Mouse (Mus musculus) T-helper 1 cell (primary cell): ENCODE measurements around the gene Pex19.

ENCODE experiments used
- in situ Hi-C: fragments of 300-600 bp; cut with MboI, MseI; formaldehyde crosslinking; loops from one replicate; pipeline ENCODE4 v1.15.1; 2025; ENCODE audit warnings: high pct_unique_total_duplicates

Gene Pex19

DNA sequence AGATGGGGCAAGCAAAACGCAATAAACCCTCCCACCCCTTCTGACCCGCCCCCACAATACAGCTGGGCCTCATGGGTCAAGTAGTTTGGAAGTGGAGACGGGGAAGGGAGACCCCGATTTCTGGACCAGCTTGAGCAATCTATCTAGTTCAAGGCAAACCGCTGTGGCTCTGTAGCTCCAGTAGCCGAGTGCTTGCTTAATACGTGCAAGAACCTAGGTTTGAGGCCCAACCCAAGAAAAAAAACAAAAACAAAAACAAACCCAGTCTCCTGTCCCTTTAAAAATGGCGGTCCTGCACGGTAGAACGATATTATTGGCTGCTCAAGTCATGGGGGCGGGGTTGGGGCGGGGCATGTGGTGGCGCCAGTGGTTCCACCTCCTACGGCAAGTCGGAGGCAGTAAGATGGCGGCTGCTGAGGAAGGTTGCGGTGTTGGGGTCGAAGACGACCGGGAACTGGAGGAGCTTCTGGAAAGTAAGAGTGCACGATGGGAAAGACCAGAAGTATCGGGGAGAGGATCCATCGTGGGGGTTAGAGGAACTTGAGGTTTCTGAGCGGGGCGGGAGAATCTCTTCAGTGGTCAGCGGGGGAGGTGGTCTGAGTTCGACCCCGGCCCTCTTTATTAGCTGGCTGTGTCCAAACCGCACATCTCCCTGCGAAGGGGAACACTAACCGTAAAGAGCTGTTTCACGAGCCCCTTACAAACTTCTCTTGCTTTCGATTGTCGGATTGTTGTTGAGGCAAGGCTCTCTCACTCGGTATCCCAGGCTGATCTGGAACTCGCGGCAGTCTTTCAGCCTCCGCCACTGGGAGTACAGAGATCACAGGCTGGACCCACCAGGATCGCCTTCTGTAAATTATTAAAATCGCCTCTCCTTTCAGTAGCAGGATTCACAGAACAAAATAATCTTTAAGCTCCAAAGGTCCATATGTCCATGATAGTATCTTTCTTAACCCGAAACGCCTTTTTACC lies at the start of gene Pex19:
Pex19 (plus strand) TSS at position 380 of the 972 bp plus-strand sequence.
- in situ Hi-C loops: no loop called here

DNA sequence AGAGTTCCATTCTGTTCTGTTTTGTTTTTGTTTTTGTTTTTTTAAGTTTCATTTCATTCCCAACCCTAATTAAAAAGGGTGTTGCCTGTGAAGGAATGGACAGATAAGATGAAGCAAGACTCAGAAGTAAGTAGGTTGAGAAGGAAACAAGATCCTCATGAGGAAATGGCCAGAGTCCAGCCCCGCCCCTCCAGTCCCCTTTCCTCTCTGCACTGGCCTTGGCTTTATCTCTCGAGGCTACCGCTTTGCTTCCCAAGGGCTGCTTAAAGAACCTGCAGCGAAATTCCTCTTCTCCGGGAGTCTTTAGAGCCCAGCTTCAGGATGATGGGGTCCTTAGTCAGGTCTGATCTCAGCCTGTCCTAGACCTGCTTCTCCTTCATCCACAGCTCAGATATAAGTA lies 48.6 kb upstream of the Pex19 start:
- in situ Hi-C loops: no loop called here

DNA sequence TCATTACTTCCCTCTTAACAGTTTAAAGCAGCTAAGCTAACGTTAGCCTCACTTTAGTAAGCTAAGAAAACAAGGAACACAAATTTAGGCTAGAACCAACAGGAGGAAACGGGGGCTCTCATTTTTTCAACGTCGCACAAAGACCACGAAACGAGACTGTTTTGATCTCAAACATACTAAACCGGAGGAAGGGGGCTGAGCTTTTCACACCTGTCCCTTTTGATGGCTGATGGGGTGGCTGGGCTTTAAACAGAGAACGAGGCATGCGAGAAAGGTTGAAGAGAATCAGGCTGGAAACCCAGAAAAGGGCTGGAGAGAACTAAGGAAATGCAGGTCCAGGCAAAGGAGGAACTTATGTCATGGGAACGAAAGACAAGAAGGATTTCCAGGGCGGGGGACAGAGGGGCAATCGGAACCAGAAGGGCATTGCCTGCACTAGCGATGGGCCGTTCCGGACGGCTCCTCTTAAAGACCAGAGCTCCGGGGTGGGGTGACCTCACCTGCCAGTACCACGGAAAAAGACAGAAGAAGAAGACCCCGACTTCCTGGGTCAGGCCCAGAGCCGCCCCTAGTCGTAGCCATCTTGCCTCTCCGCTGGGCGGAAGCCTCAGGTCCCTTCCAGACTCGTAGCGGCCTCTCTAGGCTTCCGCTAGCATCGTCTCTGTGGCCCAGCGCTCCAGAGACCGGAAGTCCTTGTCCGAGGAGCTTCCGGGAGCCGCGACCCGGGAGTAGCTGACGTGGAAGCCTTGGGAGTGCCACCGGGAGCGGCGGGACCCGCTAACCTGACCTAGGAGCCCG lies 44.3 kb upstream of the Pex19 start, which contains the start of the genes Copa and Ncstn:
Copa (plus strand) TSS at position 429 of the 798 bp plus-strand sequence.
Ncstn (minus strand) TSS at position 695 of the 798 bp plus-strand sequence.
- in situ Hi-C loops: no loop called here

DNA sequence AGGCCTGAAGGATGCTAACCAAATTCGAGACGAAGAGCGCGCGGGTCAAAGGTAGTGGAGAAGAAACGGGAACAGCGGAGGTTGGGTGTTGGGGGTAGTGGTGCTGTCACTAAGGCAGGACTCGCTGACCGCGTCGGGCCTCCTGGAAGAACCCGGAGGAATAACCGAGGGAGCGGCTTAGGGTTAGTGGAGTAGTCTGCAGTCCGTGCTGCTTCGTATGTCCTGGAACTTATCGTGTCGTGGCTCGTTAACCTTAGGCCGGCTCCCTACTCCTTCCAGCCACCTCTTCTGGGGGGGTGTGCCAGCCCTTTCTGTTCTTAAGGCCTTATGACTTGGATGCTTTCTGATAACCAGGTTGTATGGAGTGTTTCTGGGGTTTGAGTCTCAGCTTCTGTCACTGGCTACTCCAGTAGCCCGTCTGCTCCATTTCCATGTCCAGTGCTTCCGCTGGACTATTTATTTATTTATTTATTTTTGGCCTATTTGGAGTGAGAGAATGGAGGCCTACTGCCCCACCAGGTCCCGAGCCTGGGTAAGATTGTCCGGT lies 43.6 kb upstream of the Pex19 start:
- in situ Hi-C loops: no loop called here

DNA sequence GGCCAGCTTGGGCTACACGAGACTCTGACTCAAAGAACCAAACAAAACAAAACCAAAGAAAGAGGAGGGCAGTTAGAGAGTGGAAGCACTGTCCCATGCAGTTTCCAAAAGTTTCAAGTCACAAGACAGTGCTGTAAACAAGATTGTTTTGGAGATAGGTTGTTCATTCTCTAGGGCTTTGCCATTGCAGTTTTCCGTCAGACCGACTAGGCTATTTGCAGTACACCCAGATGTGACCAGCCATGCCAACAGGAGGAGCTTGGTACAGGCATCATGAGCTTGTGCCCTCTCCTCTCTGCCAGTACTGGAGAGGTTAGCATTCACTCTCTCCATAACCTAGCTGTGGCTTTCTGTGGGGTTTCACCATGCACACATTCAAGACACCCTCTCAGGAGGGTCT lies 33.0 kb upstream of the Pex19 start:
- in situ Hi-C loops: no loop called here

DNA sequence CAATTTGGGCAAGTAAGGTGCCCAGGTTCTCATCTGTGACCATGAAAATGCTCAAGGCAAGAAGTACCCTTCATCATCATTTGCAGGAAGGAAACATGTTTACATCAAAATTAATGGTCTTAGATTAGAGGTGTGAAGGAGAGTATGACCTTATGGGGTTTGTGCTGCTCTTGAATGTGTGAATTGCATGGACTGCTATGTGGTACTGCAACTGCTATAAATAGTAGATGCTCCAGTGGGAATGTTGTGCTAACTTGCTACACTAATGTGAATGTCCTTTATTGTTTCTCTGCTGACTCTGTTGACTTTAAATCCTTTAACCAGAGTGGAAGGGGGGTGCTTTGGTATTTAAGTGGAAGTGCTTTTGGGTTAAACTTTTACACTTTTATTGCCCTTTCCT lies 32.3 kb upstream of the Pex19 start:
- in situ Hi-C loops: no loop called here

DNA sequence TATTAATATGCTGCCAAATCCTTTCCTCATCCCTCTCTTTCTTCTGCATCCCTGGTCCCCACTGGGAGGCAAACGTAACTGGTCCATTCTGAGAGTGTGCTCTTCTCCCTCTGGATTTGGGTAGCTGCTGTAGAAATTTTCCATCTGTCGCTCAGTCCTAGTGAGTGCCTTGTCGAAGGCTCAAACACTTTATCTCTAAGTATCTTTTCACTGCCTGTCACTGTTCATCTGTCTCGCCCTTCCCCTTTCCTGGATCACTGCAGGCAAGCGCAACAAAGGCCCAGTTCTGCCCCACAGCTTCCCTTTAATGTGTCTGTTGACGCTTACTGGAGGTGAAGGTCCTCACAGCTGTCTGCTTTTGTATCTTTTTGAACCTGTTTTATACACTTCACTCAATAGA lies 31.4 kb upstream of the Pex19 start:
- in situ Hi-C loops: no loop called here

DNA sequence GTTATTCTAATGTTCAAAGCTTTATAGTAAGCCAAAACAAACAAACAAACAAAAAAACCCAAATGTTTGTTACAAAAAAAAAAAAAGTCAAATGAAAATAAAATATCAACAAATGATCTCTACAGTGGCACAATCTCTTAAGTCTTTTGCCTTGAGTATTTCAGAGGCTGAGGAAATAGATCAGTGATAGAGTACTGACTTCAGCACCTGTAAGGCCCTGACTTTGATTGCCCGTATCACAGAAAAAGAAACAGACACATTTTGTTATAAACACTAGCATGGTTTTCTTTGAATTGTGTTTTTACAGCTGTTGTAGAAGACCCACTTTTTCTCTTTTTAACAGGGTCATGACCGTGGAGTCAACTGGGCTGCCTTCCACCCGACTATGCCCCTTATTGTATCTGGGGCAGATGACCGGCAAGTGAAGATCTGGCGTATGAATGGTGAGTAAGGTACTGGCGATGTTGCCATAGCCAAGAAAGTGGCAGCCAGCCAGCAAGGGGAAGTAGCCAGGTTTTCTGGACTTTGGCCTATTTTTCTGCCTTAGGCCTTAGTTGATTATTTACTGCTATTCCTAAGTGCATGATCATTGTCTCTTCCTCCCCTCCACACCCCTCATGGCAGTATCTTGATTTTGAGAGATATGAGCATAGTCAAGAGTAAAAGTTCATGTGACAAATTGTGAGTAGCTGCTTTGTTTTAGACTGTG lies 27.1 kb upstream of the Pex19 start:
- in situ Hi-C loops: no loop called here

DNA sequence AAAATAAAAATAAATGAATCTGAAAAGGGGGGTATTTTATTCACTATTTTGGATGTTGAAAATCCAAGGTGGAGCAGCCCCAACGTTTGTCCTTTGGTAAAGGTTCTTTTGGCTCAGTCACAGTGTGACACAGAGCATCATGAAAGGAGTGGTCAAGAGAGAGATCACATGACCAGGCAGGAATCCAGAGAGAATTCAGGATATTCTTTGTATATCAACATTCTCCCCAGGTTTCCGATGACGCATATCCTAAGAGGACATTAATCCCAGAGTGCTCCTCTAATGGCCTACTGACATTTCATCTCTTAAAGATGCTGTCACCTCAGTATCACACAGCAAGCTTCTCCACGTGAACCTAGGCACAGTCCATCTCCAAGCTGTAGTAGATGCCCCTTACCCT lies 22.9 kb upstream of the Pex19 start:
- in situ Hi-C loops: no loop called here

DNA sequence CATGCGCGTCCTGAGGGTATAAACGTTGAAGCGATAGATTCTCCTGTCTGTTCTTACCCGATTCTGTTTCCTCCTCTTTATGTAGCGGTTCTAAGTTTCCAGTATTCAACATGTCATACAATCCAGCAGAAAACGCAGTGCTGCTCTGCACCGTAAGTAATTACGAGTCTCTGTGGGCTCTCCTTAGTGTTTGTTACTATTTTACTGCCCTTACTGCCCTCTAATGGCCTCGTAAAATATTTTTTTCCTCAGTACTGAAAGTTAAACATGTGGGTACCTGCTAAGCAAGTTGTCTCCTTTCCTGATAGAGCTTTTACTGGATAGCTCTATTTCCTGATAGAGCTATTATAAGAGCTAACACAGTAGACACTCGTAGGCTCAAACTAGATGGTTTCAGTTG lies 21.5 kb upstream of the Pex19 start:
- in situ Hi-C loops: no loop called here

DNA sequence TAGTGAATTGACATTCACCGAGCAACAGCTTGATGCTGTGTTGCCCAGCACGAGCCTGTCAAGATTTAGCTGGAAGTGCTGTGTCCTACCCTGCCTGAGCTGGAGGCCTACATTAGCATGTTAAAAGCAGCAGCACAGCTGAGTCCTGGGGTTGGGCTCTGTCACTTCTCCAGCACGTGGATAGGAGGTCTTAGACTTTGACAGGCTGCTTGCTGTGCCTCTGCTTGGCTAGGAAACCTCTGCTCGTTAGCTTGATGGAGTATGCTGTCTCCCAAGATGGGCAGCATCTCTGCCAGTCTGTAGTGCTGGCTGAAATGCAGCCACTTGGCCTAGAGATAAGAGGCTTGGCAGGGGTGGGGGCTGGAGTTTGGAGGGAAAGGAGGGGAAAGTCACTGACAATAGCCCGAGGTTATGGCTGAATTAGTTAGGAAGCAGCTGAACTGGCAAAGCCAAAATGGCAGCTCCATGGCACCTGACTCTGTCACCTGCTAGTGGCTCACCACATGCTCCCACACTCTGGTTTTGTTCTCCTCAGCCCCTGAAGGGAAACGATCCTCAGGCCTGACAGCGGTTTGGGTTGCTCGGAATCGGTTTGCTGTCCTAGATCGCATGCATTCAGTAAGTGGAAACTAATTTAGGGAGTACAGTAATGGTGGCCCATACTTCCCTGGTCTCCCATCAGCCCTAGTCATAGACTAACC lies 18.6 kb upstream of the Pex19 start:
- in situ Hi-C loops: no loop called here

DNA sequence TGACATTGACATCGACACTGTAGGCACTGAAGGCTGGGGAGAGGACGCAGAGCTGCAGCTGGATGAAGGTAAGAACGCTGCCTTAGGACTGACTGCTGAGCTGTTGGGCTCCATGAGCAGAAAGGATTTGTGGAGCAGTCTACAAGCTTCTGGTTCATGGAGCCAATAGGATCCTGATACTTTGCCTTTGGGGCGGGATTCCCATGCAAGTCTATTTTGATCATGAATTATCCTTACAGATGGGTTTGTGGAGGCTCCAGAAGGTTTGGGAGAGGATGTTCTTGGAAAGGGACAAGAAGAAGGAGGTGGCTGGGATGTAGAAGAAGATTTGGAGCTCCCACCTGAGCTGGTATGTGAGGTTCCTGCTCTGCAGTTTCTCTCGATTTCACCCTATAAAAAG lies 9.6 kb upstream of the Pex19 start:
- in situ Hi-C loops: no loop called here

DNA sequence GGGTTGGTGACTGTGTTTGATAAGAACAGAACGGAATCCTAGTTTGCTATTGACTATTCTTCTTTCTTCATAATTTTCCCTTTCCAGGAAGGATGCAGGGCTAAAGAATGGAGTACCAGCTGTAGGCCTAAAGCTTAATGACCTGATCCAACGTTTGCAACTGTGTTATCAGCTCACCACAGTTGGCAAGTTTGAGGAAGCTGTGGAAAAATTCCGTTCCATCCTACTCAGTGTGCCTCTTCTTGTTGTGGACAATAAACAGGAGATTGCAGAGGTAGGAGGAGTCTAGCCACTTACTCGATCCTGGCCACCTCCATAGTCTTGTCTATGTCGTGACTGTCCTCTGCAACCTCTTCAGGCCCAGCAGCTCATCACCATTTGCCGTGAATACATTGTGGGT lies 7.5 kb upstream of the Pex19 start:
- in situ Hi-C loops: no loop called here

DNA sequence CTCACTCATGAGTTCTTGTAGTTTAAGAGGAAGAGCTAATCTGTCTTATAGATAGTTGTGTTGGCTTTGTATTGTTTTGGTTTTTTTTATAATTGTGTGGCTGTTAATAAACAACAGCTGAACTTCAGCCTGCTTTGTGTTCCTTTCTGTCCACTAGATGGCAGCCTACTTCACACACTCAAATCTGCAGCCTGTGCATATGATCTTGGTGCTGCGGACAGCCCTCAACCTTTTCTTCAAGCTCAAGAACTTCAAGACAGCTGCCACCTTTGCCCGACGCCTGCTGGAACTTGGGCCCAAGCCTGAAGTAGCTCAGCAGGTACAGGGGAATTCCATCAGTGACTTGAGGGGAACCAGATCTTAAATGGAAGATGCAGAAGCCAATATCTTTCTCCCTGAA lies 6.8 kb upstream of the Pex19 start:
- in situ Hi-C loops: no loop called here

DNA sequence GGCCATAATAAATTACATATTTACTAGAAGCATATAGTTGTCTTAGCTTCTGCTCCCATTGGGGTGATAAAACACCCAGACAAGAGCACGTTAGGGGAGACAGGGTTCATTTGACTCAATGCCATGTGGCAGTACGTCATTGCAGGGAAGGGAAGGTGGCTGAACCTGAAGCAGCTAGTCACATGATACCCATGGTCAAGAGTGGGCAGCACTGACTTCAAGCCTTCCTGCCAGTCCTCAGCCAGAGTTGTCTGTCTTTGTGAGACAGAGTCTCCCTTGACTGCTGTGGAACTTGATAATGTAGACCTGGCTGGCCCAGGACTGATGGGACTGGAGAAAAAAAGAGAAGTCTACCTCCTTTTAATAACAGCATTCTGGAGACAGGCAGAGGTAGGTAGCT lies 3.9 kb upstream of the Pex19 start:
- in situ Hi-C loops: no loop called here

DNA sequence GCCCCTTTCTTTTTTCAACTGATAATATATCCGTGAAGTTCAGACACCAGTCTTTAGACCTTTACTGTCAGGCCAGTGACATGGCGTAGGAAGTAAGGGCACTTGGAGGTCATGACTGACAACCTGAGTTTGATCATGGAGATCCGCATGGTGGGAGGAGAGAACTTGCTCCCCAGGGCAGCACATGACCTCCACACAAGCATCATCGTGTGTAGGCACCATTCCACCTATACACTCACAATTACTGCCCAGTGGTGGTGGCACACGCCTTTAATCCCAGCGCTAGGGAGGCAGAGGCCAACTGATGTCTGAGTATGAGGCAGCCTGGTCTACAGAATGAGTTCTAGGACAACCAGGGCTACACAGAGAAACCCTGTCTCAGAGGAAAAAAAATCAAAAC lies 2.0 kb upstream of the Pex19 start:
- in situ Hi-C loops: no loop called here

DNA sequence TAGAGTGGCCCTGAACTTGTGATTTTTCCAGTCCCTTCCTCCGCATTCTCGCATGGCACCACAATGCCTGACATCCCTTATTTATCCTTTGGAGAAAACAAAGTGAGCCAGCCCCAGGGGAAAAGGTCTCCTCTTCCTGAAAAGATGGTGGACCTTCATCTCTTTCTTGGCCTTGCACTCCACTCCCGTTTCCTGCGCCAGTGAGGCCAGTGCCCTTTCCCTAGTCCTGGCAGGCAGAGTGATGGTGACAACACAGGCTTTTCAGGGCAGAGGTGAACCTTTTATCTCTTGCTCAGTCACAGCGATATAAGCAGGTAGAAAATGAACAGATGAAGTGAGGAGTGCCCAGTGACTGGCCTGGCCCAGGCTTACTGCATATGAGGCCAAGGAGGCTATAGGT lies 932 bp downstream of the Pex19 start:
- in situ Hi-C loops: no loop called here

DNA sequence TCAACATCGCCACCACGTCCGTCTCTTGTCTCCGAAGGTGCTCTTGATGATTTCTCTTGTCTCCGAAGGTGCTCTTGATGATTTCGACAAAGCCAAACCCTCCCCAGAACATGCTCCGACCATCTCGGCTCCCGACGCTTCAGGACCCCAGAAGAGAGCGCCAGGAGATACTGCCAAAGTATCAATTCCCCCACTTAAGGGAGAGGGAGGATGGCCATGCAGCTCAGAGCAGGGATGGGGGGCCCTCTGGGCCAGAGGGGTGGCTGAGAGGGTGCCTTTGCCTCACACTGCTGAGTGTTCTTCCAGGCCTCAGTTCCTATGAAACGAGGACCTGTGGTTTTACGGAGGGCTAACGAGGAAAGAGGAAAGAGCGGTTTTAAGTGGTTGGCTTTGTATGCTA lies 2.0 kb downstream of the Pex19 start:
- in situ Hi-C loops: no loop called here

DNA sequence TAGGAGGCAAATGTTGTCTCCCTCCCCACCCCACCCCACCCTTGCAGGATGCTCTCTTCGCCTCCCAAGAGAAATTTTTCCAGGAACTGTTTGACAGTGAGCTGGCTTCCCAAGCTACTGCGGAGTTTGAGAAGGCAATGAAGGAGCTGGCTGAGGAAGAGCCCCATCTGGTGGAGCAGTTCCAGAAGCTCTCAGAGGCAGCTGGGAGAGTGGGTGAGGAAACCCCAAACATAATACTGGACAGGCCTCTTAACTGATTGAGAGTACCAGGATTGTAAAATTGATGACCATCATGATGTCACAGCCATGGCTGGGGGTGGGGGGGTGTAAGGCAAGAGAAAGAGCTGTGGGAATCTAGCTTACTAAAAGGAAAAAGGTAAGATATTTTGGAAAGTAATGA lies 2.6 kb downstream of the Pex19 start:
- in situ Hi-C loops: no loop called here

DNA sequence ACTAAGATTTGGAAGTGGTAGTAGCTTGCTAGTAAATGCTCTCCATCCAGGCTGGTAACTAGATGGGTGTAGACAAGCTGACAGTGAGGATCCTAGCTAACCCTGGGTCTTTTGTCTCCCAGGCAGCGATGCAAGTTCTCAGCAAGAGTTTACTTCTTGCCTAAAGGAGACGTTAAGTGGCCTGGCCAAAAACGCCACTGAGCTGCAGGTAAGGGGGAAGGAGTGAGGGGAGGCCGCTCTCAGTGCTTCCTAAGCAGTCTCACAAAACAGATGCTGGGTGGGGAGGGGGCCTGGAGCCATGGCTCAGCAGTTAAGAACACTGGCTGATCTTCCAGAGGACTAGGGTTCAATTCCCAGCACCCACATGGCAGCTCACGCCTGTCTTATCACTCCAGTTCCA lies 3.2 kb downstream of the Pex19 start:
- in situ Hi-C loops: no loop called here

DNA sequence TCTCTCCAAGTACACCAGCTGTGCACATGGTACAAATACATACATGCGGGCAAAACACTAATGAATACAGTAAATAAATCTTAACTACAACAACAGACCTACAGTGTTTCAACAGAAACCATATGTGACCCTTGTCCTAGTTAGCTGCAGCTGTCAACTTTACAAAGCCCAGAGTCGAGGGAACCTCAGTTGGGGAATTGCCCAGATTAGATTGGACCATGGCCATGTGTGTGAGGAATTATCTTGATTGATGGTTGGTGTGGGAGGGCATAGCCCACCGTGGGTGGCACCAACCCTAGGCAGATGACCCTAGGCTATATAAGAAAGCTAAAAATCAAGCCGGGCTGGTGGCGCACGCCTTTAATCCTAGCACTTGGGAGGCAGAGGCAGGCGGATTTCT lies 5.8 kb downstream of the Pex19 start:
- in situ Hi-C loops: no loop called here
